Mouse (Mus musculus) limb, embryonic 14.5 days (tissue): ENCODE data around the gene Ttc9c. TPM values are rescaled to one million over a fixed set of nuclear protein-coding genes. Genes with fewer than 3 reads are reported as not detected.
A peak's percentile ranks its signal among the peaks of the same experiment; 100 is the strongest.

Experiments
- ATAC-seq: fragments of 200-750 bp; cut with Nextera tagmentation; 2 replicates; pipeline ENCODE4 v1.8.0; 2017; ENCODE audit warnings: low read depth, moderate number of reproducible peaks, moderate TSS enrichment; ENCODE audit not compliant: low FRiP score
- DNase-seq: peaks from one replicate; pipeline ENCODE4 v3.0.0-alpha.2; 2015; ENCODE audit warnings: low spot score
- H3K27ac ChIP-seq: fragments of 300-500 bp; sonication (generic); replicated peaks from 2 replicates; pipeline ENCODE4 v1.5.1; 2014; ENCODE audit warnings: low read depth, mild to moderate bottlenecking, low read length, moderate library complexity, mixed read lengths
- H3K27me3 ChIP-seq: fragments of 300-500 bp; sonication (generic); 2 replicates; pipeline ENCODE4 v1.6.1; 2014; ENCODE audit warnings: low read length, mixed read lengths; ENCODE audit not compliant: control insufficient read depth, insufficient read depth
- H3K36me3 ChIP-seq: fragments of 300-500 bp; sonication (generic); 2 replicates; pipeline ENCODE4 v1.6.1; 2014; ENCODE audit warnings: mild to moderate bottlenecking, low read length, moderate library complexity, mixed read lengths; ENCODE audit not compliant: control insufficient read depth, insufficient read depth
- H3K4me1 ChIP-seq: fragments of 300-500 bp; sonication (generic); 2 replicates; pipeline ENCODE4 v1.6.1; 2014; ENCODE audit warnings: antibody characterized with exemption, low read length, mixed read lengths; ENCODE audit not compliant: control insufficient read depth, insufficient read depth
- H3K4me2 ChIP-seq: fragments of 300-500 bp; sonication (generic); replicated peaks from 2 replicates; pipeline ENCODE4 v1.6.1; 2014; ENCODE audit warnings: low read depth, mild to moderate bottlenecking, low read length, moderate library complexity; ENCODE audit not compliant: severe bottlenecking
- H3K4me3 ChIP-seq: fragments of 300-500 bp; sonication (generic); replicated peaks from 2 replicates; pipeline ENCODE4 v1.5.1; 2014; ENCODE audit warnings: low read length
- H3K9ac ChIP-seq: fragments of 300-500 bp; sonication (generic); 2 replicates; pipeline ENCODE4 v1.6.1; 2014; ENCODE audit warnings: mild to moderate bottlenecking, low read depth, low read length, moderate library complexity; ENCODE audit not compliant: severe bottlenecking
- H3K9me3 ChIP-seq: fragments of 300-500 bp; sonication (generic); 2 replicates; pipeline ENCODE4 v1.6.1; 2016; ENCODE audit warnings: low read length; ENCODE audit not compliant: control insufficient read depth
- POLR2A ChIP-seq: fragments of 200-500 bp; IDR thresholded peaks from 2 replicates; pipeline ENCODE4 v1.8.0; 2012; ENCODE audit warnings: inconsistent platforms, mild to moderate bottlenecking, moderate library complexity, borderline replicate concordance; ENCODE audit not compliant: insufficient read depth, insufficient read length; ENCODE audit errors: extremely low read depth
- WGBS: fragments of 180-500 bp; shearing (Covaris S2); extraction: QIAGEN DNeasy Blood & Tissue Kit; methylation state at CpG from one replicate; pipeline ENCODE4 v1.1.7; 2014; 5-methylcytosine and 5-hydroxymethylcytosine counted together
- polyA plus RNA-seq, 2 experiments: library from polyadenylated mRNA; depleted of rRNA in 1 of 2; stranded (reverse) in 1 of 2; unstranded in 1 of 2; fragments of >200 nt; fragmentation: Nextera tagmentation in 1 of 2; extraction: Ambion mirVana in 1 of 2; gene quantifications; 2 replicates each; pipeline versions ENCODE4 v1.2.1 to v1.2.3; 2012 to 2014

Gene Ttc9c
- polyA plus RNA-seq, 2 experiments = 41.8 to 54.3 TPM

GRCm38 (mm10) chr19:8842961-8843360 is 23.8 kb upstream of the Ttc9c start:
- peaks cover 34% of the 10 kb centered on the region for H3K36me3 ChIP-seq
- H3K27ac ChIP-seq = no peak overlapping the region
- H3K4me1 ChIP-seq = peaks cover 25% of the 10 kb centered on the region
- ATAC-seq (no peak), DNase-seq (no peak)
- no peaks in the 10 kb centered on the region for H3K9me3 ChIP-seq
- no peaks in the 10 kb centered on the region for H3K27me3 ChIP-seq
- WGBS = 84% methylated on average over 6 of the region's 6 CpGs
- no peak overlapping the region for H3K4me3 ChIP-seq
- H3K4me2 ChIP-seq = no peak overlapping the region
- no peak overlapping the region for H3K9ac ChIP-seq
- TF ChIP-seq POLR2A = no peak

GRCm38 (mm10) chr19:8841012-8841411 is 21.9 kb upstream of the Ttc9c start:
- no peak overlapping the region for H3K27ac ChIP-seq
- H3K4me2 ChIP-seq = peak overlapping the region; percentile 56; the same call in 1 of the 2 replicates
- 89% methylated on average over 7 of the region's 7 CpGs for WGBS
- no peaks in the 10 kb centered on the region for H3K27me3 ChIP-seq
- H3K9ac ChIP-seq = no peak overlapping the region
- DNase-seq = no peak
- no peaks in the 10 kb centered on the region for H3K9me3 ChIP-seq
- no peak for ATAC-seq
- TF ChIP-seq POLR2A = no peak
- H3K4me3 ChIP-seq = no peak overlapping the region
- peaks cover 14% of the 10 kb centered on the region for H3K36me3 ChIP-seq
- peaks cover 25% of the 10 kb centered on the region for H3K4me1 ChIP-seq

- H3K4me2 ChIP-seq = peak overlapping the region; percentile 56
- WGBS = 23% methylated on average over 29 of the region's 29 CpGs
- peak overlapping the region; percentile 39 for H3K4me3 ChIP-seq
- H3K27ac ChIP-seq = no peak overlapping the region
- H3K27me3 ChIP-seq = no peaks in the 10 kb centered on the region
- H3K36me3 ChIP-seq = peaks cover 19% of the 10 kb centered on the region
- no peak for TF ChIP-seq POLR2A
- DNase-seq (no peak), ATAC-seq (no peak)
- H3K9ac ChIP-seq = peak overlapping the region; percentile 59
- peaks cover 25% of the 10 kb centered on the region for H3K4me1 ChIP-seq
- no peaks in the 10 kb centered on the region for H3K9me3 ChIP-seq
Observed at GRCm38 (mm10) chr19:8839908-8840791, 21.0 kb upstream of the Ttc9c start.

GRCm38 (mm10) chr19:8839103-8839907 is 20.2 kb upstream of the Ttc9c start, which contains the start of gene Gng3:
Gene Gng3 (minus strand): TSS chr19:8839194.
- Histone ChIP-seq H3K27me3 (no peaks in the 10 kb centered on the region), H3K9ac (peak within 1 kb of the TSS; percentile 77), H3K36me3 (peaks cover 26% of the 10 kb centered on the region), H3K4me2 (peak within 1 kb of the TSS; percentile 76), H3K27ac (peak within 1 kb of the TSS; percentile 97), H3K4me3 (peak within 1 kb of the TSS; percentile 51), H3K4me1 (peaks cover 25% of the 10 kb centered on the region), H3K9me3 (no peaks in the 10 kb centered on the region)
- ATAC-seq (no peak), DNase-seq (no peak)
- 58% methylated on average over 11 of the region's 11 CpGs for WGBS
- TF ChIP-seq POLR2A = no peak

GRCm38 (mm10) chr19:8838041-8838730 is 19.1 kb upstream of the Ttc9c start:
- Histone ChIP-seq H3K27ac (peak overlapping the region; percentile 97), H3K4me2 (peak overlapping the region; percentile 76), H3K4me3 (peak overlapping the region; percentile 51), H3K4me1 (peaks cover 25% of the 10 kb centered on the region), H3K9me3 (no peaks in the 10 kb centered on the region), H3K27me3 (no peaks in the 10 kb centered on the region), H3K9ac (peak overlapping the region; percentile 77), H3K36me3 (peaks cover 35% of the 10 kb centered on the region)
- no peak for TF ChIP-seq POLR2A
- WGBS = 21% methylated on average over 15 of the region's 15 CpGs
- DNase-seq = no peak
- ATAC-seq = peak; percentile 27; the same call in 1 of the 2 replicates
